Comparison of ENCODE assay signal across 9 mouse cellular contexts in genomic region chr3:88539397-88539796, GRCm38 (mm10). TPM values are rescaled to one million over a fixed set of nuclear protein-coding genes. Genes with fewer than 3 reads are reported as not detected.
DNase-seq lines count a peak whose midpoint lies in the region; ATAC-seq lines count a peak whose summit lies in the region.
"Had no signal": no experiment of that assay in that cellular context is flagged by ENCODE, and none has a peak within 500 bp of the region (broad histone marks: within the 10 kb centered on the region; RNA-seq: fewer than 3 reads in every experiment).

No protein-coding gene starts in this region.

- H3K4me1 ChIP-seq in forebrain, embryonic 13.5 days, result peaks cover 85% of the 10 kb centered on the region
- peaks cover 68% of the 10 kb centered on the region for H3K4me1 ChIP-seq in limb, embryonic 13.5 days

- WGBS in forebrain, embryonic 13.5 days, result 0% methylated on average over 3 of the region's 3 CpGs
- 26% methylated on average over 3 of the region's 3 CpGs for WGBS in limb, embryonic 13.5 days

- H3K9ac ChIP-seq in forebrain, embryonic 13.5 days, result peak overlapping the region; percentile 54
- H3K9ac ChIP-seq in limb, embryonic 13.5 days, result no peak overlapping the region

- no peaks in the 10 kb centered on the region for H3K27me3 ChIP-seq in forebrain, embryonic 13.5 days
- no peaks in the 10 kb centered on the region for H3K27me3 ChIP-seq in limb, embryonic 13.5 days
- H3K27me3 ChIP-seq: Patski had no signal

- ATAC-seq in forebrain, embryonic 13.5 days, result no peak; the same call in 1 of the 2 replicates
- ATAC-seq in limb, embryonic 13.5 days (ENCODE audit: low FRiP score, low read depth), result no peak
- ATAC-seq: Patski had no signal

- H3K4me3 ChIP-seq in forebrain, embryonic 13.5 days, result peak overlapping the region; percentile 9; the same call in 1 of the 2 replicates
- H3K4me3 ChIP-seq in limb, embryonic 13.5 days, result no peak overlapping the region

- peak overlapping the region; percentile 70 for H3K27ac ChIP-seq in forebrain, embryonic 13.5 days
- peak overlapping the region; percentile 34; the same call in 1 of the 2 replicates for H3K27ac ChIP-seq in limb, embryonic 13.5 days

- H3K36me3 ChIP-seq in forebrain, embryonic 13.5 days (ENCODE audit: poor library complexity, severe bottlenecking), result peaks cover 60% of the 10 kb centered on the region
- H3K36me3 ChIP-seq in limb, embryonic 13.5 days, result peaks cover 55% of the 10 kb centered on the region

- peak; percentile 14 for DNase-seq in kidney, postnatal 10 days
- no peak for DNase-seq in kidney, postnatal 25 days
- DNase-seq in retina, postnatal 1 day, result peak; percentile 73
- DNase-seq in frontal cortex, postnatal 10 days (ENCODE audit: low spot score in 2 of 2), result no peak
- no peak for DNase-seq in right cerebral cortex, adult 18-20 months
- DNase-seq in ovary, adult 18-20 months (ENCODE audit: low spot score), result no peak

- no peaks in the 10 kb centered on the region for H3K9me3 ChIP-seq in forebrain, embryonic 13.5 days (replicated peaks)
- H3K9me3 ChIP-seq in limb, embryonic 13.5 days, result no peaks in the 10 kb centered on the region

- H3K4me2 ChIP-seq in forebrain, embryonic 13.5 days, result peak overlapping the region; percentile 41
- no peak overlapping the region for H3K4me2 ChIP-seq in limb, embryonic 13.5 days (replicated peaks)

RNA-seq across cellular contexts. Expression of gene Mex3a, which starts 7.2 kb away (rescaled TPM):
- 51.5 and 52.6 TPM in 2 replicates for polyA plus RNA-seq in forebrain, embryonic 13.5 days (2015; fragmentation: Nextera tagmentation; extraction: Ambion mirVana)
- 32.9 and 33.9 TPM in 2 replicates for polyA plus RNA-seq in limb, embryonic 13.5 days (2015; fragmentation: Nextera tagmentation; extraction: Ambion mirVana)

RNA-seq across cellular contexts. Expression of gene Rab25, which starts 8.7 kb away (rescaled TPM):
- polyA plus RNA-seq in forebrain, embryonic 13.5 days (2015; fragmentation: Nextera tagmentation; extraction: Ambion mirVana), result not detected in 2 replicates
- 7.7 and 9.3 TPM in 2 replicates for polyA plus RNA-seq in limb, embryonic 13.5 days (2015; fragmentation: Nextera tagmentation; extraction: Ambion mirVana)

RNA-seq across cellular contexts. Expression of gene Lamtor2, which starts 13.5 kb away (rescaled TPM):
- 170 and 180 TPM in 2 replicates for polyA plus RNA-seq in forebrain, embryonic 13.5 days (2015; fragmentation: Nextera tagmentation; extraction: Ambion mirVana)
- polyA plus RNA-seq in limb, embryonic 13.5 days (2015; fragmentation: Nextera tagmentation; extraction: Ambion mirVana), result 147 and 154 TPM in 2 replicates

RNA-seq across cellular contexts. Expression of gene Ubqln4, which starts 14.2 kb away (rescaled TPM):
- polyA plus RNA-seq in forebrain, embryonic 13.5 days (2015; fragmentation: Nextera tagmentation; extraction: Ambion mirVana), result 43.5 and 47.5 TPM in 2 replicates
- polyA plus RNA-seq in limb, embryonic 13.5 days (2015; fragmentation: Nextera tagmentation; extraction: Ambion mirVana), result 46.6 and 48.2 TPM in 2 replicates

RNA-seq across cellular contexts. Expression of gene Lmna, which starts 29.6 kb away (rescaled TPM):
- polyA plus RNA-seq in forebrain, embryonic 13.5 days (2015; fragmentation: Nextera tagmentation; extraction: Ambion mirVana), result 12.1 and 15.5 TPM in 2 replicates
- 174 and 183 TPM in 2 replicates for polyA plus RNA-seq in limb, embryonic 13.5 days (2015; fragmentation: Nextera tagmentation; extraction: Ambion mirVana)

Comparison
In these comparisons a context has a peak if more than half of its experiments do, and no peak if none do; other contexts are left out.
1. DNase-seq: peak in kidney, postnatal 10 days (single experiment) and retina, postnatal 1 day (single experiment); none in kidney, postnatal 25 days (0 of 2), frontal cortex, postnatal 10 days (0 of 2), right cerebral cortex, adult 18-20 months (single experiment) and ovary, adult 18-20 months (single experiment).